Mouse (Mus musculus) hindbrain, embryonic 11.5 days (tissue): ENCODE data around the gene Ccdc87. TPM values are rescaled to one million over a fixed set of nuclear protein-coding genes. Genes with fewer than 3 reads are reported as not detected.

ENCODE experiments used
- polyA plus RNA-seq: library from polyadenylated mRNA; unstranded; fragments of >200 nt; fragmentation: Nextera tagmentation; extraction: Ambion mirVana; gene quantifications from 2 replicates; pipeline ENCODE4 v1.2.1, GENCODE M21; 2014

The Ccdc87 gene
- polyA plus RNA-seq, 1 experiment from 2014 or later: 0.34 TPM

Other genes starting within 250 kb of the Ccdc87 start
- gene Lrfn4, start 223.7 kb upstream of the Ccdc87 start, polyA plus RNA-seq: 7.7 and 9.0 TPM in 2 replicates
- gene Rce1, start 213.7 kb upstream of the Ccdc87 start, polyA plus RNA-seq: 59.8 and 64.4 TPM in 2 replicates
- gene Gm960, start 140.7 kb upstream of the Ccdc87 start, polyA plus RNA-seq: 2.7 and 4.9 TPM in 2 replicates
- 17.4 and 18.7 TPM in 2 replicates for gene Sptbn2, start 128.2 kb upstream of the Ccdc87 start, polyA plus RNA-seq
- 146 and 154 TPM in 2 replicates for gene Rbm4b, start 82.9 kb upstream of the Ccdc87 start, polyA plus RNA-seq
- 107 and 117 TPM in 2 replicates for gene Rbm4, start 45.5 kb upstream of the Ccdc87 start, polyA plus RNA-seq
- gene Gm21992, start 27.8 kb upstream of the Ccdc87 start, polyA plus RNA-seq: 22.4 and 37.1 TPM in 2 replicates
- gene Rbm14, start 27.7 kb upstream of the Ccdc87 start, polyA plus RNA-seq: 92.9 and 98.4 TPM in 2 replicates
- gene Ccs, start within 50 bp of the Ccdc87 start, polyA plus RNA-seq: 39.1 and 43.7 TPM in 2 replicates
- gene Ctsf, start 15.8 kb downstream of the Ccdc87 start, polyA plus RNA-seq: 38.5 and 40.9 TPM in 2 replicates
- 1.4 and 3.2 TPM in 2 replicates for gene Actn3, start 38.5 kb downstream of the Ccdc87 start, polyA plus RNA-seq
- 14.1 and 16.3 TPM in 2 replicates for gene Zdhhc24, start 39.3 kb downstream of the Ccdc87 start, polyA plus RNA-seq
- gene Bbs1, start 67.3 kb downstream of the Ccdc87 start, polyA plus RNA-seq: 8.1 and 11.6 TPM in 2 replicates
- gene Dpp3, start 88.9 kb downstream of the Ccdc87 start, polyA plus RNA-seq: 125 and 155 TPM in 2 replicates
- gene Peli3, start 103.8 kb downstream of the Ccdc87 start, polyA plus RNA-seq: 1.7 and 3.0 TPM in 2 replicates
- 153 and 158 TPM in 2 replicates for gene Mrpl11, start 122.8 kb downstream of the Ccdc87 start, polyA plus RNA-seq
- gene Npas4, start 150.9 kb downstream of the Ccdc87 start, polyA plus RNA-seq: 0.06 and 0.07 TPM in 2 replicates
- gene Slc29a2, start 184.5 kb downstream of the Ccdc87 start, polyA plus RNA-seq: 3.8 and 4.1 TPM in 2 replicates
- 35.4 and 45.2 TPM in 2 replicates for gene B4gat1, start 199.5 kb downstream of the Ccdc87 start, polyA plus RNA-seq
- 0.73 and 2.3 TPM in 2 replicates for gene AC124502.3, start 199.5 kb downstream of the Ccdc87 start, polyA plus RNA-seq
- 62.0 and 66.1 TPM in 2 replicates for gene Brms1, start 202.0 kb downstream of the Ccdc87 start, polyA plus RNA-seq
- 0.80 and 1.7 TPM in 2 replicates for gene Rin1, start 211.1 kb downstream of the Ccdc87 start, polyA plus RNA-seq
- gene Cd248, start 228.7 kb downstream of the Ccdc87 start, polyA plus RNA-seq: 26.8 and 27.9 TPM in 2 replicates
- gene Tmem151a, start 246.2 kb downstream of the Ccdc87 start, polyA plus RNA-seq: 1.6 and 1.8 TPM in 2 replicates
- 75.6 and 81.3 TPM in 2 replicates for gene Yif1a, start 249.2 kb downstream of the Ccdc87 start, polyA plus RNA-seq